ENCODE assay signal across 8 mouse cellular contexts in genomic region chr4:141790524-141790990, GRCm38 (mm10). TPM values are rescaled to one million over a fixed set of nuclear protein-coding genes. Genes with fewer than 3 reads are reported as not detected.
DNase-seq lines count a peak whose midpoint lies in the region; ATAC-seq and TF ChIP-seq lines count a peak whose summit lies in the region.

Dnajc16 (minus strand) TSS chr4:141790931.

- intact Hi-C loops in heart, adult 2 months (cut with DNase I), result loop anchor here (1.0 to 10.0 kb wide), 2 partner anchors 67 to 656 kb away; partner anchors contain the start of genes Ddi2 and Szrd1

- no peaks in the 10 kb centered on the region for H3K27me3 ChIP-seq in embryonic facial prominence, embryonic 14.5 days (replicated peaks; ENCODE audit: control insufficient read depth, insufficient read depth, low read length)
- H3K27me3 ChIP-seq in heart, adult 2 months (ENCODE audit: control insufficient read depth, insufficient read depth, low read length), result no peaks in the 10 kb centered on the region
- no peaks in the 10 kb centered on the region for H3K27me3 ChIP-seq in limb, embryonic 13.5 days
- H3K27me3 ChIP-seq in midbrain, embryonic 16.5 days (ENCODE audit: control insufficient read depth, insufficient read depth, low read depth, low read length), result no peaks in the 10 kb centered on the region

- TF ChIP-seq POLR2A in heart, adult 2 months (IDR thresholded peaks at IDR 0.05; ENCODE audit: insufficient read depth, low read depth, low read length), result peak; percentile 78

- peak; percentile 95 for TF ChIP-seq EP300 in heart, adult 2 months (IDR thresholded peaks at IDR 0.05; ENCODE audit: insufficient read depth, low read depth, low read length)

- H3K9ac ChIP-seq in embryonic facial prominence, embryonic 14.5 days (ENCODE audit: low read depth, low read length), result peak within 1 kb of the TSS; percentile 94
- peak within 1 kb of the TSS; percentile 81 for H3K9ac ChIP-seq in heart, adult 2 months (ENCODE audit: low read depth, low read length)
- H3K9ac ChIP-seq in limb, embryonic 13.5 days, result peak within 1 kb of the TSS; percentile 98
- peak within 1 kb of the TSS; percentile 98 for H3K9ac ChIP-seq in midbrain, embryonic 16.5 days (ENCODE audit: low read depth, low read length)

- peak within 1 kb of the TSS; percentile 82 for H3K27ac ChIP-seq in embryonic facial prominence, embryonic 14.5 days (replicated peaks; ENCODE audit: low read depth, low read length)
- H3K27ac ChIP-seq in heart, adult 2 months, result peak within 1 kb of the TSS; percentile 88
- H3K27ac ChIP-seq in limb, embryonic 13.5 days, result peak within 1 kb of the TSS; percentile 61; the same call in 1 of the 2 replicates
- peak within 1 kb of the TSS; percentile 85 for H3K27ac ChIP-seq in midbrain, embryonic 16.5 days (ENCODE audit: low read length)

- under 1% methylated on average over 25 of the region's 42 CpGs for WGBS in embryonic facial prominence, embryonic 14.5 days
- WGBS in heart, adult 2 months, result under 1% methylated on average over 42 of the region's 42 CpGs
- under 1% methylated on average over 42 of the region's 42 CpGs for WGBS in limb, embryonic 13.5 days
- under 1% methylated on average over 42 of the region's 42 CpGs for whole genome bisulfite sequencing in midbrain, embryonic 16.5 days

- peak; percentile 12; the same call in 1 of the 2 replicates for TF ChIP-seq CTCF in heart, adult 2 months (IDR thresholded peaks at IDR 0.05)

- H3K4me3 ChIP-seq in embryonic facial prominence, embryonic 14.5 days (ENCODE audit: low read depth, low read length), result peak within 1 kb of the TSS; percentile 90
- H3K4me3 ChIP-seq in heart, adult 2 months, result peak within 1 kb of the TSS; percentile 80
- H3K4me3 ChIP-seq in limb, embryonic 13.5 days, result peak within 1 kb of the TSS; percentile 78
- H3K4me3 ChIP-seq in midbrain, embryonic 16.5 days (ENCODE audit: low read depth, low read length), result peak within 1 kb of the TSS; percentile 96

- H3K4me1 ChIP-seq in embryonic facial prominence, embryonic 14.5 days (ENCODE audit: control insufficient read depth, insufficient read depth, low read length), result peaks cover 12% of the 10 kb centered on the region; the same call in 1 of the 2 replicates
- peaks cover 6% of the 10 kb centered on the region for H3K4me1 ChIP-seq in heart, adult 2 months (ENCODE audit: control insufficient read depth, insufficient read depth, low read length)
- H3K4me1 ChIP-seq in limb, embryonic 13.5 days, result peaks cover 41% of the 10 kb centered on the region
- peaks cover 21% of the 10 kb centered on the region for H3K4me1 ChIP-seq in midbrain, embryonic 16.5 days (ENCODE audit: control insufficient read depth, insufficient read depth, low read length)

- DNase-seq in 3T3-L1 (ENCODE audit: low read depth, low spot score), result peak; percentile 99
- DNase-seq in adrenal gland, postnatal 4 days (ENCODE audit: low spot score in 2 of 2), result peak; percentile 82 to 93
- peak; percentile 100 for DNase-seq in embryonic facial prominence, embryonic 14.5 days (ENCODE audit: low spot score)
- peak; percentile 93 to 97 for DNase-seq in heart, adult 2 months
- DNase-seq in kidney, adult 8-10 months, result peak; percentile 97 to 98
- peak; percentile 89 to 95 for DNase-seq in spleen, postnatal 10 days (ENCODE audit: low spot score in 2 of 2)

- H3K79me2 ChIP-seq in heart, adult 2 months (replicated peaks; ENCODE audit: control insufficient read depth, insufficient read depth, low read length), result no peaks in the 10 kb centered on the region

- H3K4me2 ChIP-seq in embryonic facial prominence, embryonic 14.5 days (ENCODE audit: low read depth, low read length), result peak within 1 kb of the TSS; percentile 82
- peak within 1 kb of the TSS; percentile 85 for H3K4me2 ChIP-seq in limb, embryonic 13.5 days (replicated peaks)
- H3K4me2 ChIP-seq in midbrain, embryonic 16.5 days (ENCODE audit: low read length), result peak within 1 kb of the TSS; percentile 95

- ATAC-seq in embryonic facial prominence, embryonic 14.5 days (ENCODE audit: low read depth), result peak; percentile 91
- ATAC-seq in limb, embryonic 13.5 days (ENCODE audit: low FRiP score, low read depth), result peak; percentile 92
- ATAC-seq in midbrain, embryonic 16.5 days, result peak; percentile 92

- no peaks in the 10 kb centered on the region for H3K9me3 ChIP-seq in embryonic facial prominence, embryonic 14.5 days (ENCODE audit: control insufficient read depth, low read length)
- no peaks in the 10 kb centered on the region for H3K9me3 ChIP-seq in limb, embryonic 13.5 days
- no peaks in the 10 kb centered on the region for H3K9me3 ChIP-seq in midbrain, embryonic 16.5 days (replicated peaks; ENCODE audit: control insufficient read depth, low read length, poor library complexity, severe bottlenecking)

- peaks cover 25% of the 10 kb centered on the region for H3K36me3 ChIP-seq in embryonic facial prominence, embryonic 14.5 days (ENCODE audit: control insufficient read depth, insufficient read depth, low read length)
- H3K36me3 ChIP-seq in heart, adult 2 months (ENCODE audit: control insufficient read depth, insufficient read depth, low read length), result no peaks in the 10 kb centered on the region
- peaks cover 22% of the 10 kb centered on the region for H3K36me3 ChIP-seq in limb, embryonic 13.5 days
- H3K36me3 ChIP-seq in midbrain, embryonic 16.5 days (ENCODE audit: control insufficient read depth, insufficient read depth, low read length), result 0 out of 2 replicates have a peak, but pooled peaks cover 4% of the 10 kb centered on the region

RNA-seq across cellular contexts. Expression of gene Dnajc16, which starts in this region (rescaled TPM):
- total RNA-seq in adrenal gland, postnatal 4 days (2021), result 10 to 100 TPM; 19.8 to 20.1 TPM
- 3.1 and 4.0 TPM in 2 replicates for polyA plus RNA-seq in embryonic facial prominence, embryonic 14.5 days (2014; fragmentation: Nextera tagmentation; extraction: Ambion mirVana)
- 10 to 100 TPM; 20.4 to 24.9 TPM for total RNA-seq in heart, adult 2 months (2021)
- polyA plus RNA-seq in heart, adult 2 months (2012; rRNA removed), result 12.5 and 20.9 TPM in 2 replicates
- 3.4 and 3.6 TPM in 2 replicates for polyA plus RNA-seq in limb, embryonic 13.5 days (2015; fragmentation: Nextera tagmentation; extraction: Ambion mirVana)
- 6.6 and 7.3 TPM in 2 replicates for polyA plus RNA-seq in midbrain, embryonic 16.5 days (2015; fragmentation: Nextera tagmentation; extraction: Ambion mirVana)

Comparison
In these comparisons a context has a peak if more than half of its experiments do, and no peak if none do; other contexts are left out.
1. Peak in every context shown above with its lines: DNase-seq, ATAC-seq, H3K4me3 ChIP-seq and H3K27ac ChIP-seq.